Mouse (Mus musculus): Measurements from ENCODE around the gene Olfr1424.

The Olfr1424 gene

GRCm38 (mm10) chr19:12009501-12010280 is 52.8 kb downstream of the Olfr1424 start:
- in situ Hi-C loops (cut with MboI, MseI), result loop anchor here (5.0 to 25.0 kb wide), 3 partner anchors 237 to 803 kb away; partner anchors contain the start of gene Mrpl16

Data from T-helper 1 cell (primary cell).